Mouse (Mus musculus): ENCODE results near the gene Nol4l. TPM values are rescaled to one million over a fixed set of nuclear protein-coding genes. Genes with fewer than 3 reads are reported as not detected.

Nol4l gene
- total and polyA plus RNA-seq, 3 experiments: 4.4 to 7.1 TPM; not detected in 1

DNA sequence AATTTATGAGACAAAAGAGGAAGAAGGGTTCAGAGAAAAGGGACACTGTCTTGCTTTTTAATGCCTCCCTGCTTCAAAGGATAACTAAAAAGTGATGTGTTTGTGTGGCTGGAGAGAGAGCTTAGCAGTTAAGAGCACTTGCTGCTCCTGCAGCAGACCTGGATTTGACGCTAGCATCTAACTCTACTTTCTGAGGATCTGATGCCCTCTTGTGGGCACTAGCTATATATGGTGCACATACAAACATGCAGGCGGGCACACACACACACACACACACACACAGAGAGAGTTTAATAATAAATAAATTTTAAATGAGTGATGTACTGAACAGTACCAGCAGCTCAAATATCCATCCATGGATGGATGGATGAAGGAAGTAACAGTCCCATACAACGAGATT, 66.5 kb downstream of the Nol4l start:
- H3K27ac ChIP-seq (ENCODE audit: control insufficient read depth, low read depth, low read length): no peak overlapping the region
- no peaks in the 10 kb centered on the region for H3K9me3 ChIP-seq (replicated peaks; ENCODE audit: insufficient read depth, low read length)
- H3K36me3 ChIP-seq (ENCODE audit: control insufficient read depth in 1 of 2, insufficient read depth in 2 of 2, low read length in 2 of 2): no peaks in the 10 kb centered on the region
- no peaks in the 10 kb centered on the region for H3K79me2 ChIP-seq (ENCODE audit: control insufficient read depth, insufficient read depth, low read length, poor library complexity)
- TF ChIP-seq RAD21 (IDR thresholded peaks at IDR 0.05; ENCODE audit: low read depth, low read length): peak; percentile 44
- TF ChIP-seq SMC3 (IDR thresholded peaks at IDR 0.05; ENCODE audit: low read depth, low read length): peak; percentile 46; the same call in 1 of the 2 replicates
- TF ChIP-seq POLR2AphosphoS2 (IDR thresholded peaks at IDR 0.05; ENCODE audit: low read length): no peak
- peak in 2 of 3 experiments; percentile 26 to 46; a peak in 4 of 6 replicates for TF ChIP-seq CTCF (IDR thresholded peaks at IDR 0.05 in 2 of 3, conservative IDR thresholded peaks at IDR 0.05 in 1 of 3; ENCODE audit: control insufficient read depth in 1 of 3, insufficient read depth in 1 of 3, low read depth in 2 of 3, low read length in 3 of 3, poor library complexity in 1 of 3, severe bottlenecking in 1 of 3)
- TF ChIP-seq CHD1 (IDR thresholded peaks at IDR 0.05; ENCODE audit: low read depth, low read length): no peak
- no peak for TF ChIP-seq ZC3H11A (IDR thresholded peaks at IDR 0.05; ENCODE audit: low read depth, low read length)
- TF ChIP-seq CHD2 (IDR thresholded peaks at IDR 0.05; ENCODE audit: low read length): no peak
- no peaks in the 10 kb centered on the region for H3K27me3 ChIP-seq (ENCODE audit: control insufficient read depth in 1 of 2, insufficient read depth in 2 of 2, low read length in 2 of 2)
- peak; percentile 47 for DNase-seq (ENCODE audit: low read depth, low spot score)
- no peaks in the 10 kb centered on the region for H3K4me1 ChIP-seq (ENCODE audit: control insufficient read depth in 1 of 2, insufficient read depth in 2 of 2, low read length in 2 of 2)
- H3K9ac ChIP-seq (ENCODE audit: control insufficient read depth, low read depth, low read length, poor library complexity, severe bottlenecking): no peak overlapping the region
- no peak overlapping the region for H3K4me3 ChIP-seq (ENCODE audit: control insufficient read depth in 1 of 2, insufficient read depth in 1 of 2, low read depth in 2 of 2, low read length in 2 of 2)

DNA sequence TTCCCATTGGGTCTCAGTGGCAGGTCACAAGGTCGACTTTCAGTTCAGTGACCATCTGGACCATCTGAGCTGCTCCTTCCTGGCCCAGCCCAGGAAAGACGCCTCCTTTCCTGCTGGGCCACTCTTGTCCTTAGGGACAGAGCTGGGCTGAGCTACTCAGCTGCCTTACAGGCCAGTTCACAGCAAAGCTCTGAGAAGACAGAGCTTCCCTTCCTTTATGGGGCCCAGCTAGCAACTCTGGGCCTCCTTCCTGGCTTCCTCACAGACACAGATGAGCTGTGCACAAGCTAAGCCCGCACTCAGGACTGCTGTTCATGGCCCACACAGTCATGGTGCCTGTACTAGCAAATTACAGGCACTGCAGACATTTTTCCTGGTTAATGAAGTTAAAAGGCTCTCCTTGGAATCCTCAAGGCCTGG, 71.7 kb downstream of the Nol4l start:
- H3K9me3 ChIP-seq (replicated peaks; ENCODE audit: insufficient read depth, low read length): no peaks in the 10 kb centered on the region
- no peak overlapping the region for H3K27ac ChIP-seq (ENCODE audit: control insufficient read depth, low read depth, low read length)
- no peaks in the 10 kb centered on the region for H3K36me3 ChIP-seq (ENCODE audit: control insufficient read depth in 1 of 2, insufficient read depth in 2 of 2, low read length in 2 of 2)
- no peaks in the 10 kb centered on the region for H3K79me2 ChIP-seq (ENCODE audit: control insufficient read depth, insufficient read depth, low read length, poor library complexity)
- H3K27me3 ChIP-seq (ENCODE audit: control insufficient read depth in 1 of 2, insufficient read depth in 2 of 2, low read length in 2 of 2): no peaks in the 10 kb centered on the region
- peaks cover 2 to 9% of the 10 kb centered on the region in 2 experiments for H3K4me1 ChIP-seq (ENCODE audit: control insufficient read depth in 1 of 2, insufficient read depth in 2 of 2, low read length in 2 of 2)
- TF ChIP-seq BHLHE40 (IDR thresholded peaks at IDR 0.05; ENCODE audit: borderline replicate concordance, low read depth, low read length): no peak
- no peak for DNase-seq (ENCODE audit: low read depth, low spot score)
- no peak overlapping the region for H3K4me3 ChIP-seq (ENCODE audit: control insufficient read depth in 1 of 2, insufficient read depth in 1 of 2, low read depth in 2 of 2, low read length in 2 of 2)
- H3K9ac ChIP-seq (ENCODE audit: control insufficient read depth, low read depth, low read length, poor library complexity, severe bottlenecking): no peak overlapping the region

DNA sequence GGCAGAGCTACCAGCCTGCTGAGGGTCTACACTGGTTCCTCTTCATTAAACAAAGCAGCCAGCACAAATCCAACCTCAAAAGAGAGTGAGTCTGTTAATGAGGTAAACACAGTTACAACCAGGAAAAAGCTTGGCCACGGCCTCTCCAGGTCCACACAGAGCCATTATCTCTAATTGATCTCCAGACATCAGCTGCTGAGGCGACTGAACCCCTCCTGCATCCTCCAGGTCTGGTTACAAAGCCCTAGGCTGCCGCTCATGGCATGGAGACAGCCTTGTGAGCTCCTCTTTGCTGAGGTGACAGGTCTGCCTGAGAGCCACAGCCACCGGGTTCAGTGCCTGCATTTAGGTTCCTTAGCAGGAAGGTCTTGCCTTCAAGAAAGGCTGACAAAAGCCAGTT, 72.3 kb downstream of the Nol4l start:
- no peak for DNase-seq (ENCODE audit: low read depth, low spot score)
- Histone ChIP-seq H3K9ac (ENCODE audit: control insufficient read depth, low read depth, low read length, poor library complexity, severe bottlenecking) (no peak overlapping the region), H3K79me2 (ENCODE audit: control insufficient read depth, insufficient read depth, low read length, poor library complexity) (no peaks in the 10 kb centered on the region), H3K27me3 (ENCODE audit: control insufficient read depth in 1 of 2, insufficient read depth in 2 of 2, low read length in 2 of 2) (no peaks in the 10 kb centered on the region), H3K4me1 (ENCODE audit: control insufficient read depth in 1 of 2, insufficient read depth in 2 of 2, low read length in 2 of 2) (peaks cover 2 to 9% of the 10 kb centered on the region in 2 experiments), H3K9me3 (replicated peaks; ENCODE audit: insufficient read depth, low read length) (no peaks in the 10 kb centered on the region), H3K4me3 (ENCODE audit: control insufficient read depth in 1 of 2, insufficient read depth in 1 of 2, low read depth in 2 of 2, low read length in 2 of 2) (no peak overlapping the region), H3K36me3 (ENCODE audit: control insufficient read depth in 1 of 2, insufficient read depth in 2 of 2, low read length in 2 of 2) (no peaks in the 10 kb centered on the region), H3K27ac (ENCODE audit: control insufficient read depth, low read depth, low read length) (no peak overlapping the region)
- TF ChIP-seq USF2 (IDR thresholded peaks at IDR 0.05; ENCODE audit: borderline replicate concordance in 1 of 2, insufficient read depth in 1 of 2, low read depth in 1 of 2, low read length in 2 of 2) (no peak), NELFE (IDR thresholded peaks at IDR 0.05; ENCODE audit: low read depth, low read length) (no peak), MYC (IDR thresholded peaks at IDR 0.05; ENCODE audit: low read depth, low read length) (no peak), ETS1 (IDR thresholded peaks at IDR 0.05; ENCODE audit: low read depth, low read length) (no peak)

Measured in MEL (cell line).